In genomic region chr2:64535351-64535851, GRCm38 (mm10) we compare ENCODE assay signal across 13 mouse cellular contexts.
"Had no signal": no experiment of that assay in that cellular context is flagged by ENCODE, and none has a peak within 500 bp of the region (broad histone marks: within the 10 kb centered on the region; RNA-seq: fewer than 3 reads in every experiment).

No protein-coding gene starts in this region.

- DNase-seq: kidney, adult 18-20 months; kidney, adult 9 months; kidney, postnatal 25 days; layer of hippocampus, adult 9-11 months; liver, embryonic 13.5 days; lung, postnatal 36 days; right cerebral cortex, postnatal 25 days; spleen, adult 18-20 months; thymus, postnatal 25 days had no signal

- H3K4me2 ChIP-seq: liver, embryonic 13.5 days; midbrain, embryonic 11.5 days; stomach, embryonic 15.5 days had no signal

- H3K27me3 ChIP-seq: liver, embryonic 13.5 days; stomach, embryonic 15.5 days had no signal

- H3K4me3 ChIP-seq: layer of hippocampus, adult 2 months; left cerebral cortex, adult 2 months; liver, embryonic 13.5 days; stomach, embryonic 15.5 days had no signal

- H3K27ac ChIP-seq: layer of hippocampus, adult 2 months; left cerebral cortex, adult 2 months; liver, embryonic 13.5 days; stomach, embryonic 15.5 days had no signal

- H3K9me3 ChIP-seq: liver, embryonic 13.5 days; stomach, embryonic 15.5 days had no signal

- H3K36me3 ChIP-seq: liver, embryonic 13.5 days; stomach, embryonic 15.5 days had no signal

- H3K9ac ChIP-seq: liver, embryonic 13.5 days; stomach, embryonic 15.5 days had no signal

- H3K4me1 ChIP-seq: liver, embryonic 13.5 days; stomach, embryonic 15.5 days had no signal
